Mouse (Mus musculus): ENCODE data around the gene Sycp2. TPM values are rescaled to one million over a fixed set of nuclear protein-coding genes. Genes with fewer than 3 reads are reported as not detected.

Sycp2 gene
- polyA plus RNA-seq, 1 experiment from 2014 or later: not detected

Other genes starting within 250 kb of the Sycp2 start
- gene Ppp1r3d, start 6.8 kb upstream of the Sycp2 start, polyA plus RNA-seq (2015; fragmentation: Nextera tagmentation; extraction: Ambion mirVana): 4.1 and 4.4 TPM in 2 replicates
- 4.1 and 4.5 TPM in 2 replicates for gene Fam217b, start 6.8 kb upstream of the Sycp2 start, polyA plus RNA-seq (2015; fragmentation: Nextera tagmentation; extraction: Ambion mirVana)
- gene Cdh26, start 22.8 kb upstream of the Sycp2 start, polyA plus RNA-seq (2015; fragmentation: Nextera tagmentation; extraction: Ambion mirVana): 0.07 and 0.16 TPM in 2 replicates